Mouse (Mus musculus): ENCODE data around the gene Traf3ip1. TPM values are rescaled to one million over a fixed set of nuclear protein-coding genes. Genes with fewer than 3 reads are reported as not detected.

Traf3ip1 gene
- total and polyA plus RNA-seq, 3 experiments = 13.6 to 19.6 TPM; not detected in 1

DNA sequence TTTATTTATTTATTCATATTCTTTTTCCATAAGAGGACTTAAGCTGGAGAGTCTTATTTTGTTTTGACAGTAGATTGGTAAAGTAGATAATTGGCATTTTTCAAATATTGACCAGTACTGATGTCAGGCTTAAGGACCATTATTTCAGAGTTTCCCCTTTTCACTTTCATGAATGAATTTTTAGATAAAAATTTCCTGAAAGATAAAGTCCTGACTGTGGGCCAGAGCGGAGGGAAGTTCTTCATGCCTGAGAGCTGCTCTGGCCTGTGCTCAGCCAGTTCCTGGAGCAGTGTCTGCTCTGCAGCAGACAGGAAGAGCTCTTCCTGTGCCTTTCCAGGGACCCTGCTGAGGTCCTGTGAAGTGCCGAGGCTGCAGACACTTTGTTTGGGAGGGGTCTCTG, 62.7 kb downstream of the Traf3ip1 start:
- Histone ChIP-seq H3K4me1 (ENCODE audit: control insufficient read depth in 1 of 2, insufficient read depth in 2 of 2, low read length in 2 of 2) (peaks cover 8 to 9% of the 10 kb centered on the region in 2 experiments), H3K9ac (ENCODE audit: control insufficient read depth, low read depth, low read length, poor library complexity, severe bottlenecking) (no peak overlapping the region), H3K27me3 (ENCODE audit: control insufficient read depth in 1 of 2, insufficient read depth in 2 of 2, low read length in 2 of 2) (no peaks in the 10 kb centered on the region), H3K36me3 (ENCODE audit: control insufficient read depth in 1 of 2, insufficient read depth in 2 of 2, low read length in 2 of 2) (peaks cover 10 to 19% of the 10 kb centered on the region in 2 experiments), H3K79me2 (ENCODE audit: control insufficient read depth, insufficient read depth, low read length, poor library complexity) (no peaks in the 10 kb centered on the region), H3K4me3 (ENCODE audit: control insufficient read depth in 1 of 2, insufficient read depth in 1 of 2, low read depth in 2 of 2, low read length in 2 of 2) (no peak overlapping the region), H3K9me3 (replicated peaks; ENCODE audit: insufficient read depth, low read length) (no peaks in the 10 kb centered on the region), H3K27ac (ENCODE audit: control insufficient read depth, low read depth, low read length) (no peak overlapping the region)
- TF ChIP-seq ZNF384 (IDR thresholded peaks at IDR 0.05; ENCODE audit: low read depth, low read length) (no peak), KAT2A (conservative IDR thresholded peaks at IDR 0.05; ENCODE audit: low read depth, low read length) (no peak), BHLHE40 (IDR thresholded peaks at IDR 0.05; ENCODE audit: borderline replicate concordance, low read depth, low read length) (no peak), SIN3A (IDR thresholded peaks at IDR 0.05; ENCODE audit: low read length) (no peak), E2F4 (IDR thresholded peaks at IDR 0.05; ENCODE audit: borderline replicate concordance, low read depth, low read length) (no peak), NELFE (IDR thresholded peaks at IDR 0.05; ENCODE audit: low read depth, low read length) (no peak), POLR2AphosphoS5 (IDR thresholded peaks at IDR 0.05; ENCODE audit: borderline replicate concordance, low read depth, low read length) (no peak), MAZ (IDR thresholded peaks at IDR 0.05; ENCODE audit: low read depth, low read length) (no peak), TCF12 (IDR thresholded peaks at IDR 0.05; ENCODE audit: low read depth, low read length) (0 out of 2 replicates have a peak, but pooled peaks have one; percentile 6), UBTF (IDR thresholded peaks at IDR 0.05; ENCODE audit: borderline replicate concordance, insufficient read depth, low read depth, low read length) (no peak), RAD21 (IDR thresholded peaks at IDR 0.05; ENCODE audit: low read depth, low read length) (no peak), ELF1 (IDR thresholded peaks at IDR 0.05; ENCODE audit: low read depth, low read length) (peak; percentile 43), JUND (IDR thresholded peaks at IDR 0.05; ENCODE audit: low read depth, low read length) (no peak), ZKSCAN1 (IDR thresholded peaks at IDR 0.05; ENCODE audit: low read depth, low read length) (peak; percentile 87), TBP (IDR thresholded peaks at IDR 0.05; ENCODE audit: low read depth, low read length) (no peak), EP300 (IDR thresholded peaks at IDR 0.05; ENCODE audit: low read depth in 1 of 2, low read length in 2 of 2) (peak in 1 of 2 experiments; percentile 18; a peak in 1 of 4 replicates), USF2 (IDR thresholded peaks at IDR 0.05; ENCODE audit: borderline replicate concordance in 1 of 2, insufficient read depth in 1 of 2, low read depth in 1 of 2, low read length in 2 of 2) (no peak), POLR2AphosphoS2 (IDR thresholded peaks at IDR 0.05; ENCODE audit: low read length) (no peak), CHD1 (IDR thresholded peaks at IDR 0.05; ENCODE audit: low read depth, low read length) (0 out of 2 replicates have a peak, but pooled peaks have one; percentile 47), RCOR1 (IDR thresholded peaks at IDR 0.05; ENCODE audit: low read depth, low read length) (no peak), MEF2A (IDR thresholded peaks at IDR 0.05; ENCODE audit: extremely low read depth, insufficient replicate concordance, low read depth, low read length, poor library complexity, severe bottlenecking) (no peak), MAX (IDR thresholded peaks at IDR 0.05; ENCODE audit: low read length) (no peak), NRF1 (IDR thresholded peaks at IDR 0.05; ENCODE audit: insufficient read depth, low read depth, low read length, poor library complexity, severe bottlenecking) (no peak), USF1 (IDR thresholded peaks at IDR 0.05; ENCODE audit: low read depth, low read length) (no peak), MAFK (IDR thresholded peaks at IDR 0.05; ENCODE audit: borderline replicate concordance, low read depth, low read length) (no peak), TAL1 (IDR thresholded peaks at IDR 0.05; ENCODE audit: low read length) (no peak), MYC (IDR thresholded peaks at IDR 0.05; ENCODE audit: low read depth, low read length) (no peak), ZMIZ1 (IDR thresholded peaks at IDR 0.05; ENCODE audit: low read depth, low read length) (no peak), HCFC1 (IDR thresholded peaks at IDR 0.05; ENCODE audit: low read depth, low read length) (no peak), ETS1 (IDR thresholded peaks at IDR 0.05; ENCODE audit: low read depth, low read length) (no peak), ZC3H11A (IDR thresholded peaks at IDR 0.05; ENCODE audit: low read depth, low read length) (no peak), MXI1 (IDR thresholded peaks at IDR 0.05; ENCODE audit: low read depth, low read length) (peak; percentile 47; the same call in 1 of the 2 replicates), MYB (IDR thresholded peaks at IDR 0.05; ENCODE audit: low read depth, low read length) (no peak), POLR2A (IDR thresholded peaks at IDR 0.05; ENCODE audit: control insufficient read depth in 1 of 2, insufficient read depth in 1 of 2, low read depth in 1 of 2, low read length in 2 of 2, poor library complexity in 1 of 2) (no peak), CHD2 (IDR thresholded peaks at IDR 0.05; ENCODE audit: low read length) (no peak), GATA1 (IDR thresholded peaks at IDR 0.05; ENCODE audit: low read depth, low read length) (peak; percentile 54), GABPA (IDR thresholded peaks at IDR 0.05; ENCODE audit: low read depth, low read length) (no peak), SMC3 (IDR thresholded peaks at IDR 0.05; ENCODE audit: low read depth, low read length) (no peak)
- DNase-seq (ENCODE audit: low read depth, low spot score) = no peak

Measured in MEL (cell line).